Mouse (Mus musculus) left cerebral cortex, postnatal 14 days (tissue): ENCODE measurements around the gene Cdh26. TPM values are rescaled to one million over a fixed set of nuclear protein-coding genes. Genes with fewer than 3 reads are reported as not detected.

Experiments used
- DNase-seq, 2 experiments: peaks; one replicate each; pipeline ENCODE4 v3.0.0; 2021 to 2022; ENCODE audit warnings: low spot score in 2 of 2, mixed read lengths in 1 of 2
- intact Hi-C: fragments of 180-260 bp; cut with DNase I; formaldehyde crosslinking; loops from one replicate; pipeline ENCODE4 v1.15.1; 2025
- total RNA-seq, 2 experiments: library from RNA; stranded (reverse); gene quantifications; 2 replicates each; pipeline ENCODE4 v1.2.3; 2021

Cdh26 gene
- total RNA-seq, 2 experiments from 2014 or later: 0.21 to 0.31 TPM

DNA sequence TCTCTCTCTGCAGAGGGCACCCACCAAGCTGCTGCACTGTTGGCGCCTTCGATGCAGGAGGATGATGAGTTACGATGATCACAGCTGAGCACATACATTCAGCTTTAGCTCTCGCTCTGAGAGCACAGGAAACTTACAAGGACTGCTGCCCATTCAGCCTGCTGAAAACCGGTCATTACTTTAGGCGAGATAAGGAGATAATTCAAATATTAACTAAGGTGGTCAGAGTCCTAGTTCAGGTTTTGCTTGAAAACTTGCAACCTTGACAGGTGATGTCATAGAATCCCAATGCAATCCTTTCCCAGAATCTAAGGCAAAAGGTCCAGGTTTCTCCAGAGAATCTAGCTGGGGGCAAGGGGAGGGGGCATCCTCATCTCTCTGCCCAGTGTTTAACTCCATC lies 905 bp upstream of the Cdh26 start:
- intact Hi-C loops: no loop called here
- no peak for DNase-seq

- DNase-seq: no peak
- intact Hi-C loops: loop anchor here (5.0 to 10.0 kb wide), 2 partner anchors 74 to 1441 kb away; no protein-coding TSS in a partner anchor
Observed at GRCm38 (mm10) chr2:178433495-178433894, 3.2 kb downstream of the Cdh26 start.

GRCm38 (mm10) chr2:178433903-178434302 lies 3.6 kb downstream of the Cdh26 start:
- intact Hi-C loops: loop anchor here (5.0 to 10.0 kb wide), 2 partner anchors 73 to 1441 kb away; no protein-coding TSS in a partner anchor
- no peak for DNase-seq

- intact Hi-C loops: loop anchor here (10.0 kb wide), 1 partner anchor 1437 kb away; no protein-coding TSS in a partner anchor
- DNase-seq: peak; percentile 32 to 39
Observed at GRCm38 (mm10) chr2:178437311-178437710, 7.0 kb downstream of the Cdh26 start.

DNA sequence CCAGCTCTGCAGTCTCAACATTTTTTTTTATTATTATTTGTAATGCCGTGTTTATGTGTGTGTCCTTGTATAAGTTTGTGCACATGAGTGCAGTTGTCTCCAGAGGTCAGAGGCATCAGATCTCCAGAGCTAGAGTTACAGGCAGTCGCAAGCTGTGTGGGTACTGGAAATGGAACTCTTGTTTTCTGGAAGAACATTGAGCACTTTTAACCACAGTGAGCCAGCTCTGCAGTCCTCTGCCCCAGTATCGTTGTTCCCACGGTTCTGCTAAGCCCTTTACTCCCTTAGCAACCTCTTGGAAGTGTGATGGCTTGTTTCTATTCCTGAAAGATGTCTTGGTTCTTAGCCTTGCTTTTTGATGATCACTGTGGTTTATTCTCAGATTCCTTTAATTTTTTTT lies 19.1 kb downstream of the Cdh26 start:
- no peak for DNase-seq
- intact Hi-C loops: no loop called here

- intact Hi-C loops: no loop called here
- no peak for DNase-seq
Observed at GRCm38 (mm10) chr2:178450236-178450635, 19.9 kb downstream of the Cdh26 start.

- intact Hi-C loops: no loop called here
- DNase-seq: no peak
Observed at GRCm38 (mm10) chr2:178450961-178451360, 20.6 kb downstream of the Cdh26 start.

- intact Hi-C loops: no loop called here
- DNase-seq: no peak
Observed at GRCm38 (mm10) chr2:178454664-178455516, 24.6 kb downstream of the Cdh26 start.

DNA sequence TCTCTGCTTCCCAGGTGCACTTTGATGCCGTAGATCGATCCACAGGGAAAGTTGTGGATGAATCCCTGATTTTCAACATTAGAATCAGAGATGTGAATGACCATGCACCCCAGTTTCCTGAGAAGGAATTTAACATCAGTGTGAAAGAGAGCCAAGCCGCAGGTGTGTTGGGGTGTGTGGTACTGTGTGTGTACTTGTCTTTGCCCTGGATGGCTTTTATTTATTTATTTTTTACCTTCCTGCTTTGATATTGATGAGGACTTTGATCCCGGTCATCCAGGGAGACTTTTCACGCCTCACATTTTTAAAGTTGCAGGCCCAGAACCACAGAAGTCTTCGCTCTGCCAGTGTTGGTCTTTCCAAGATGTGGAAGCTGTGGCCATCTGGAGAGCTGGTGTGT lies 27.1 kb downstream of the Cdh26 start:
- intact Hi-C loops: no loop called here

GRCm38 (mm10) chr2:178460353-178460752 lies 30.0 kb downstream of the Cdh26 start:
- no peak for DNase-seq
- intact Hi-C loops: no loop called here

More for the DNA sequence above, 27.1 kb downstream of the Cdh26 start:
- DNase-seq: no peak

DNA sequence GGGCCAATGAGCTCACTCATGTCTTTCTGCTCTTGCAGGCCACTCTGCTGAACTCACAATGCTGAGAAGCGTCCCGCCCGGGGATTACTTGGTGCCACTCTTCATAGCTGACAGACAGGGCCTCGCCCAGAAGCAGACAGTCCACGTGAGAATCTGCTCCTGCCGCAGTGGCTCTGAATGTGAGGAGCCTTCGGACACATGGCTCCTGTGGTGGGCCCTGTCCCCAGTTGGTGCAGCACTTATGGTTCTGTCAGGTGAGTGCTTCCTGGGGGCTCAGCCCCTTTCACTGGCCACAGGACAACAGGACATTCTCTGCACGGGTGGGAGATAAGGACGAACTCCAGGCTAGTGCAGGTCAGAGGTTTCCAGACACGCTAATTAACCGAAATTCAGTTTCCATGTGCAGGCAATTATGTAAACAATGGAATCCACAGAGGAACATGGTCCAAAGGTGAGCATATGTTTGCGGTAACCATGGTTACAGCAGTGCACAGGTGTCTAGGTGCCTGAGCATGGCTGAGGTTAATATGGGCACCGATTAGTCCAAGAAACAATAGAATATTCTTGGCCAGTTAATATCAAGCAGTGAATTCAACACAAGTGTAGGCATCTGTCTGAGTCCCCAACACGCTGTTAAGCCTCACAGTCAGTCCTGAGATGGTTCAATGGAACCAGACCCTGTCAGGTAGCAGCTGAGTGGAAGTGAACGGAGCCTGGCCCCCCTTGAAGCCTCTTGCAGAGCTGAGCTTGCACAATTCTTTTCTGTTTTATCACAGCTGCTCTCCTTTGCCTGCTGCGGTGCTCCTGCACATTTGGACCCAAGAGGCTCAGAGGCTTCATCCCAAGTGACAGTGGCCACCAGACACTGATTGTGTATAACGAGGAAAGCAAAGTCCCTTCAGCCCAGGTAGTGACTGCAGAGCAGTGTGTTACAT lies 41.5 kb downstream of the Cdh26 start:
- DNase-seq: no peak
- intact Hi-C loops: no loop called here

GRCm38 (mm10) chr2:178473916-178474315 lies 43.6 kb downstream of the Cdh26 start:
- intact Hi-C loops: no loop called here
- peak in 1 of 2 experiments; percentile 69 for DNase-seq

DNA sequence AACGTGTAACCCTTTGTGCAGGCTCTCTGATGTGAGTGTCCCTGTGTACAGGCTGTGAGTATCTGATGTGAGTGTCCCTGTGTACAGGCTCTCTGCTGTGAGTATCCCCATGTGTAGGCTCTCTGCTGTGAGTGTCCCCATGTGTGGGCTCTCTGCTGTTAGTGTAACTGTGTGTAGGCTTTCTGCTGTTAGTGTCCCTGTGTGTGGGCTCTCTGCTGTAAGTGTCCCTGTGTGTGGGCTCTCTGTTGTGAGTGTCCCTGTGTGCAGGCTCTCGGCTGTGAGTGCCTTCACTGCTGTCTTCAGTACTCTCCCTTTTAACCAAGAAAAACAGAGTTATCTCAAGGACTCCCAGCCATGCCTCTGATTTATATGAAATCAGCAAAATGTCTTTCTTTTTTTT lies 46.9 kb downstream of the Cdh26 start:
- DNase-seq: peak; percentile 22 to 43
- intact Hi-C loops: no loop called here

DNA sequence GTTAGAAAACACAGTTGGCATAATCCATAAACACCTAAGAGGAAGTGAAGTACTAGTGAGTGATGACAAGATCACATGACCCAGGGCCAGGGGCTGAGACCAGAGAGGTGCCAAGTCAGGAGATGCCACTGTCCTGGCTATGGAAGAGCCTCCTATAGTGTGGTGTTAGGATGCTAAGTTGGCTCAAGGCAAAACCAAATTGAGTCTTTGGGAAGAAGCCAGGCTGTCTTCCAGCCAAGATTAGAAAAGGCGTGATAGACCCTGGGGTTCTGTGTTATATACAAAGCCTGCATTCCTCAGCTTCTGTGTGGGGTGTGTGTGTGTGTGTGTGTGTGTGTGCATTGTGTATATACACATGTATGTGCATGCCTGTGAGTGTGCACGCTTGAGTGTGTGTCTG lies 48.7 kb downstream of the Cdh26 start:
- intact Hi-C loops: no loop called here
- DNase-seq: no peak

DNA sequence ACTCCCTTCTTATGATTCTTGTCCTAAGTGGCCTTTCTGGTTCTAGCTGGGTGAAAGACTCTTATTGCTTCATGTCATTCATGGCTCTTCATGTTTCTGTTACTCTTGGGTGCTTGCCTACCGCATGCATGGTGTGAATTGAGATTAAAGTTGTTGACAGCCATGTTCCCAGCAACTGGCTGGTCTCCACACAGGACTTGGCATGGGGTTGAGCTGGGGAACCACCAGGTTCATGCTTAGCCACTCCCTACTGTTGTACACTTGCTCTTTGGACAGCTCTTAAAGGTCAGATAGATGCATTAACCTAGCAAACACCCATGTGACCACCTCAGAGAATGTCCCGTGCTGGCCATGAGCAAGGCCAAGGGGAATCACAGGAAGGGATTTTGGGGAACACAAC lies 50.6 kb downstream of the Cdh26 start:
- no peak for DNase-seq
- intact Hi-C loops: no loop called here

DNA sequence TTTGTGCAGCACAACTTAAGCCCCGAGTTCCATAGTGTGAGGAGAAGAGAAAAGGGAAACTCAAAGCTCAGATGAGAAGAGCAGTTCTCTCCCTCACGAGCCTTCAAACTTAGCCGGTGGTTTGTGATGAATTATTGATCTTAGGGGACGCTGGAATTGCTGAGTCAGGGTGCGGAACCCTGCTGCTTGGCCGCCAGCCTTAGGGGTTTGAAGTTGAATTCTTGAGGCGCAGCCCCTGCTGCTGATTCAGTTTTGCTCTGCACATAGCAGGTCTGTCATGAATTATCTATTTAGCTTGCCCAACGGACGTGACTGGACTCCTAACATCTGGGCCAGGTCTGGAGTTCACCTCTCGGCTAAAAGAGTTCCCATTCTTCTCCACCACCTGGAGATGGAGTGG lies 53.1 kb downstream of the Cdh26 start:
- intact Hi-C loops: no loop called here
- DNase-seq: no peak

- no peak for DNase-seq
- intact Hi-C loops: no loop called here
Observed at GRCm38 (mm10) chr2:178488276-178488675, 57.9 kb downstream of the Cdh26 start.

DNA sequence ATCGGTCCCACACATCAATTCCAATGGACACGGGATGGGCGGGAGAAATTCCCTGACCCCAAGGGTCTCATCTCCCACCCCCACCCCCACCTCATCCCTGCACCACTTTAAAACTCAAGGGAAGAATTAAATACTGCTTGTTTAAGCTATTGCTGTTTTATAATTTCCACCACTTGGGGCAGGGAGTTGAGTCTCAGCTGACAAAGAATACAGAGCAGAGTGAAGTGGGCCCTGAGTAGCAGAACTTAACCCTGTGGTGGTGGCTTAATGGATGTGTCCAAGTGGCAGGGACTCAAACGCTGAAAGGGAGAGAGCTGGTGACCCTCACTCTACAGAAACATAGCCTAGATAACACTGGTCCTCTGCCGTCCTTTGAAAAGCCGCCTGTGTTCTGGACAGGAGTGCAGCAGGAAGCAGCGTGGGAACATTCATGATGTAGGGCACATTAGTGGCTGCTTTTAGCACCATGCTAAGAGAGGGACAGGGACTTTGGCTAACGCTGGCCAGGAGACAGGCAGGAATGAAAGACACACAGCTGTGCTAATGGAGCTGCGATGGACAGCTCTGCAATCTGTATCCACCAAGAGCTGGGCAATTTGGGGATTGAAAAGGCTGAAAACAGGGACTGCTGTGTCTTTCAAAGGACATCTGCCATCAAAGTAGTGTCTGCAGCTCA lies 60.1 kb downstream of the Cdh26 start:
- intact Hi-C loops: no loop called here

DNA sequence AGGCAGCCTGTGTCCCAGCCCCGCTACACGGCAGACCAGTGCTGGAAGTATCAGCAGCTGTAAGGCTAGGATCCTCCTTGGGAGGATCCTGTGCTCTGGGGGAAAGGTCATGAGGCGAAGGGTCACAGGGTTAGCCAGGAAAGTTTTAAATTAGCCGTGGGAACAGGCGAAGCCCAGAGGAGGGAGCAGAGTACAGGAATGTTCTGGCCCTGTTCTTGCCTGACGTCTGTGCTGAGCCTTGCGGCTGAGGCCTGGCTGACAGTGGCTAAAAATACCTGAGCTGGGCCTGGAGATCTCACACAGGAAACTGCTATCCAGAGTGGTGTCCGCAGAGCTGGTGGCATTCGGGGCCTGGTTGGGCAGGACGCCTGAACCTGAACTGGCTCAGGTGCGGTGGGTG lies 63.7 kb downstream of the Cdh26 start:
- intact Hi-C loops: no loop called here
- DNase-seq: no peak

More for the DNA sequence above, 60.1 kb downstream of the Cdh26 start:
- DNase-seq: no peak

- DNase-seq: no peak
- intact Hi-C loops: no loop called here
Observed at GRCm38 (mm10) chr2:178495816-178496215, 65.5 kb downstream of the Cdh26 start.
